Mouse (Mus musculus): ENCODE measurements around the gene Mlx.

Gene Mlx

DNA sequence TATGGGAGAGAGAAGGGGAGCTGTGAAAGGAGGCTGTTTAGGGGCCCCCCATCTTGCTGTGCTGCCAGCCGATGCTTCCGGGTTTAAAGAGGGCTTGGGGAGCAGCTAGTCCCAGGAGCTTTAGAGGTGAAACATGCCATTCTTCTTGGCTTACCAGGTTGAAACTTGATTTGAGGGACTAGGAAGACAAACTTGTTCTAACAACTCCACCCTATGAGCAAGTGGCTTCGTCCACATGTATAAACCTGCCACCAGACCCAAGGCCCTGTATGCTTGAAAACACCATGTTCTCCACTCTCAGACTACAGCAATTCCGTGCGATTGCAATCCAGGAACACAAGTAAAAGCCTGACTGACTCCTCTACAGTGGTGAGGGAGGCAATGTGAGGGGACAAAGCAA is 15.9 kb downstream of the Mlx start:
- no peak for DNase-seq

DNA sequence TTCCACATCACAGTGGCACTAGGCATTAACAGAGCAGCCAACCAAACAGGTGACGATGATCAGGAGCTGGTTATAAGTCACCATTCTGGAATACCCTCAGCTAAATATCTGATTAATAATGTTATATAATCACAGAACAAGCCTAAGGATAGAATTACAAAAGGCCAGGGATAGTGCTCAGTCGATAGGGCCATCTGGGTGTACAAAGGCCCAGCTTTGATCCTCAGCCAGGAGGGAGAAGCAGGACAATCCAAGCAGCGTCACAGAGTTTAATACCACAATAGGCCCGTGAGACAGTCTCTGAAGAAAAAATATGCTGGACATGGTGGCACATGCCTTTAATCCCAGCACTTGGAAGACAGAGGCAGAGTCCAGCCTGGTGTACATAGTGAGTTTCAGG is 22.3 kb downstream of the Mlx start:
- DNase-seq, result no peak

DNA sequence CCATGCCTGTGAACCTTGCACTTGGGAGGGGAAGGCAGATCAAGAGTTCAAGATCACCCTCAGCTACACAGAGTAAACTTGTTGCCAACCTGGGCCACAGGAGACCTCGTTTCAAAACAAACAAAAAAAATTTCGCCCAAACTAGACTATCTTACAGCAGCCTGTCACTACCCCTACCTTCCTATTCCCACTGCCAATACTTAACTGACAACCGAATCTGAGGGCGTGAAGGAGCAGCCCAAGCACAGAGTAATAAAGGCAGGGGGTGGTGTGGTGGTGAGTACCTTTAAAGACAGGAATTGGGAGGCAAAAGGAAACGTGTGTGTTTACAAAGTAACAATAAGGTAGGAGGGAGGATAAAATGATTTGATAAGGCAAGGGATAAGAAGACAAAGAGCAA is 23.6 kb downstream of the Mlx start:
- DNase-seq, result no peak

DNA sequence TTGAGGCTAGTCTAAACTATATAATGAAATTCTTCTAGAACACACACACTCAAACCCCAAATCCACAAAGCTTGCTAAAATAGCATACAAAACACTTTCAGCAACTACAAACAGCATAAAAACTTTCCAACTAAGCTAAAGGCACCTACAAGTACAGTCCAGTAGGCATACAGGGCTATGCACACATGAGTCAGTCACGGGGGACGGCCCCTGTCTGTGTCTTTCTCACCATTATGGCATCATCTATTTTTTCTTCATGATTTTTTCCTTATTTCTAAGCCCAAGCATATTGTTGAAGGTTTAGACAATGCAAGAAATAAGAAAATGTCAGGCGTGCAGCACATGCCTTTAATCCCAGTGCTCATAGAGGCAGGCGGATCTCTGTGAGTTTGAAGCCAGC is 24.1 kb downstream of the Mlx start:
- DNase-seq, result no peak

DNA sequence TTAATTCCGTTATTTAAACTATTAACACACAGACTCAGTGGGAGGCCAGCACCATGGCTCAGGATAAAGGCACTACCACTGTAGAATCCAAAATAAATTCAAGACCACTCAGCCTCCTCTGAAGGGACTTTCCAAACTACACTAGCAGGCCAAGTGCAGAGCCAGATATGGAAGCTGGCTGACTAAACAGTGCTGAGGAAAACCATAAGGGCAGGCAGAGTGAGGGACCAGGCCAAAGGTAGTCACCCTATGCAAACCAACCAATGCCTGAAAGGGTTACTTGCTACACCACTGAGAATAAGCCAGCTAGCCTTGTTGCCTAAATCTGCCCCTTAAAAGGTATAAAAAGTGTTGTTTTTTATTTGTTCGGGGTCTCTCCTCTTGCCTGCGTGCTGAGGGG is 25.1 kb downstream of the Mlx start:
- DNase-seq, result no peak

DNA sequence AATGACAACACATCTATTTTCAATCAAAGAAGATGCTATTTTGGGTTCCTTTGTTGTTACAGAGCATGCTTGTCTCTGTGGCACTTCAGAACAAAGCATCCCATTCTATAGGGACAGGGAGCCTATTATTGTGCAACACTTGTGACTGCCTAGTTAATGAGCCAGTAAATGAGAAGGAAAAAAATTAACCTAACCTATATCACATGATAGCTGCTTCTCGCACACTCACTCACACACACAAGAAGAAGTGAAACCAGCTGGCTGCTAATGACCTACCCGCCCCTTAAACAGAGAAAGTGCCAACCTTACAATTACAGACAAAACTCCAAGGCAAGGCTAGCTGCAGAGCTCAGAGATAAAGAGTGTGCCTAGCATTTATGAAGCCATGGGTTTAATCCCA is 28.5 kb downstream of the Mlx start:
- DNase-seq, result no peak

DNA sequence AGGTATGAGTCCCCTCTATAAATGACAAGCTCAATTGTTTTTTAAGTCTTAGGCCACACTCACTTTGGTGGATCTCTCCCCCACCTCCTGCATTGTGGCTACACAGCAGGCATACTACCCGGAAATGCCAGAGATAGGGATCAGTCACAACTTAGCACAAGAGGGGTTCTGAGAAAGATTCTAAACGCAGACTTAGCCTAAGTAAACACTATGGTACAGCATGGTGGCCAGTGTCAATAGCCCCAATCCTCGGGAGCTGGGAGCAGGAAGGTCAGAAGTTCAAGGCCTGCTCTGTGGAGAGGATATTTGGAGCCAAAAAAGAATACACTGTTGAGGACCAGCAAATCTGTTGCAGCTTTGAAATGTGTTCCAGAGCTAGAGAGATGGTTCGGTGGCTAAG is 31.0 kb downstream of the Mlx start:
- DNase-seq, result no peak

DNA sequence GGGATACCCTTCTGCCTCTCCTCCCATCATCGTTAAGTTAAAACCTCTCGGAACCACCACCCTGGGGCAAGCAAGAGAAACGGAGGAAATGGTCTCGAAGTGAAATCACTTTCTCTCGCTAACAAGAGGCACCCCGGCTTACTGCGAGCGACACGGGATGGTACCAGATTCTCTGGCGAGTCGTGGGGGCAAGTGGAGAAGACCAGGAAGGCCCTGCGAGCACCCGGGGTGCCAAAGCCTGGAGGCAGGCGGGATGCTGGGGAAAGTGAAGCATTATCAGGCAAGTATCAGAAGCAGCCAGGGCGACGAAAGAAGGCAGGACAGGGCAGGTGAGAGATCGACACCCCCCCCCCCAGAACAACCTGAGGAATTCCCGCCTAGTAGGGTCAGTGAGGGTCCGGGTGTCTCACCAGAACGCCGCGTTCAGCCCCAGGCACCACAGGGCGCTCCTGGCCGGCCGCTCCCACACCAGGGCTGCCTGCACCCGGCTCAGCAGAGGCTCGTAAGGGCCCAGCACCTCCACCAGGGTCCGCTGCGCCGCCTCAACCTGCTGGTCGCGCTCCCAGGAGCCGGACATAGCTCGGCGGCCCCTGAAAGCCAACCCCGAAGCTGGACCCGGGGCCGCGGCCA is 32.2 kb downstream of the Mlx start:
- no peak for DNase-seq

DNA sequence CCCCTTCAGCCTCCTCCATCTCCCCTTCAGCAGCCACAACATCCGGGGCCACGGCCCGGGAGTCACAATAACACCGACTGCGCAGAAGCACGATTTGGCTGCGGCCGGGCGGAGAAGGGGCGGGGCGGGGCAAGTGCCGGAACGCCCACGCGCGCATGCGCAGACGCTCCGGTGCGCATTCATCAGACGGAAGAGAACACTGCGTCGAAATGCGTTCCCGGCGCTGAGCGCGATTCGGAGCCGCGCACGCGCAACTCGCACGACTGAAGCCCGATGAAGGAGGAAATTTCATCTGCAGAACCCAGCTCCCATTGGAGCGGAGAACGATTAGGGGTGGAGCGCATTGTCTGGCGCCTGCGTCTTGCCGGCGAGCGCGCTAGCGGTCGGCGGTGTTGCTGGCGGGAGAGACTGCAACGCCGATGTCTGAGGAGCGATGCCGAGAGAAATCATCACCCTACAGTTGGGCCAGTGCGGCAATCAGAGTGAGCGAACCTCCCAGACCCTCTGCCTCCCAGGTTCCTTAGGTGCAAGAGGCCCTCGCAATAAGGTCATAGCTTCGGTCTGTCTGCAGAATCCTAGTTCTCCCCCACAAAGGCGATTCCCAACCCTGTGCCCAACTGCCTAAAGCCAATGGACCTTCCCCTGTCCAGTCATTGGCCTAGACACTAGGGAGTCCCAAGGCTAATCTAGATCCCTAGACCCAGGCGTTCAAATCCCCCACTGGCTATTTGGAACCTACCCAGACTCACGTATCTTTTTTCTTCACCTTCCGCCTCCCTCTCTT is 32.9 kb downstream of the Mlx start, which contains the start of the genes Retreg3 and Tubg1:
Gene Retreg3, minus strand, starts transcription at position 133 of the 784 bp plus-strand sequence.
Gene Tubg1, plus strand, starts transcription at position 178 of the 784 bp plus-strand sequence.
- DNase-seq, result peak; percentile 100

DNA sequence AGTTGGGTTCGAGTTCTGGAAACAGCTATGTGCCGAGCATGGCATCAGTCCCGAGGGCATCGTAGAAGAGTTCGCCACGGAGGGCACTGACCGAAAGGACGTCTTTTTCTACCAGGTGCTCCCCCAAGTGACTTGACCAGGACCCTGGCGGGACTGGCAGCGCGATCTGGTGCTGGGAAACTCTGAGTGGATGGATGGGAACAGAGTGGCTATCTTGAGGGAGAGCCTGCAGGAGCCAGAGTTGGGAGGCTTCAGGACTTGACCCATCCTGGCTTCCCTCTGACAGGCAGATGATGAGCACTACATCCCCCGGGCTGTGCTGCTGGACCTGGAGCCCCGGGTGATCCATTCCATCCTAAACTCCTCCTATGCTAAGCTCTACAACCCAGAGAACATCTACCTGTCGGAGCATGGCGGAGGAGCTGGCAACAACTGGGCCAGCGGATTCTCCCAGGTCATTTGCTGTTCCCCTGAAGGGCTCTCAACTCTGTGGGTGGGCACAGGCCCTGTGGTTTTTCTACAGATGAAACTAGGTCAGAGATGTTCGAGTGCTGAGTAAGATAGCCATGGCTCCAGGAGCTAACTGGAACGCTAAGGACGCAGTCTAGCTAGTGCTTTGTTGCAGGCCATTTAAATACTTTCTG is 33.6 kb downstream of the Mlx start:
- DNase-seq, result peak; percentile 26 to 38

DNA sequence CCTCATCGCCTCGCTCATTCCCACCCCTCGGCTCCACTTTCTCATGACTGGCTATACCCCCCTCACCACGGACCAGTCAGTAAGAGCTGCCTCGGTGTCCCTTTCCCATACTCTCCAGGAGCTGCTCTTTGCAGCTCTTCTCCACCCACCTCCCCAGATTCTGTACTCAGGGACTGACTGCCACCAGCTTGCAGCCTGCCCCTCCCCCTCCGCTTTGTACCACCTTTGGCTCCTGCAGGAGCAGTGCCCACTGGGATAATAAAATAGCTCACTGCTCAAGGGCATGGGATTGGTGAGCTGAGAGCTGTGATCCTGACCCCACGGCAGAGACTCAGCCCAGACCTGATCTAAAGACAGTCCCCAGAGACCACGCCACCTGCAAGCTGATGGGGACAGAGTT is 37.4 kb downstream of the Mlx start:
- peak; percentile 47 to 54 for DNase-seq

DNA sequence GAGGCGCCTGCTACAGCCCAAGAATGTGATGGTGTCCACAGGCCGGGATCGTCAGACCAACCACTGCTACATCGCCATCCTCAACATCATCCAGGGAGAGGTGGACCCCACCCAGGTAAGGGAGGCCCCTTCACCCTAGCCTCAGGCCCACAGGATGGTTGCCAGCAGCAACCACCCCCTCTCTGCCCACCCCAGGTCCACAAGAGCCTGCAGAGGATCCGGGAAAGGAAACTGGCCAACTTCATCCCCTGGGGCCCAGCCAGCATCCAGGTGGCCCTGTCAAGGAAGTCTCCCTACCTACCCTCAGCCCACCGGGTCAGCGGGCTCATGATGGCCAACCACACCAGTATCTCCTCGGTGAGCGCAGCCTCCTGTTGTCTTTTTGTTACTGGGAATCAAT is 37.9 kb downstream of the Mlx start:
- peak in 1 of 2 experiments; percentile 38 for DNase-seq

DNA sequence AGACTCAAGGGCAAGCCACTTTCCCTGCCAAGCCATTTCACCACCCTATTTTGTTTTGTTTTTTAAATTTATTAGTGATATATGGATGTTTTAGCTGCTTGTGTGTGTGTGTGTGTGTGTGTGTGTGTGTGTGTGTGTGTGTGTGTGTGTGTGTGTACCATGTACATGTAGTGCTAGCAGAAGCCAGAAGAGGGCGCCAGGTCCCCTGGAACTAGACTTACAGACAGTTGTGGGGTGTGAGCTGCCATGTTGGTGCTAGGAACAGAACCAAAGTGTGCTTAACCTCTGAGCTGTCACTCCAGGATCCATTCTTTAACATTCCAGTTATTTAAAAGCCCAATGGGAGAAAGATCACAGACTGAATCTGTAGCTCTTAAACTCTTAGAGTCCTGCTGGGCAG is 40.0 kb downstream of the Mlx start:
- DNase-seq, result peak; percentile 49 to 72

DNA sequence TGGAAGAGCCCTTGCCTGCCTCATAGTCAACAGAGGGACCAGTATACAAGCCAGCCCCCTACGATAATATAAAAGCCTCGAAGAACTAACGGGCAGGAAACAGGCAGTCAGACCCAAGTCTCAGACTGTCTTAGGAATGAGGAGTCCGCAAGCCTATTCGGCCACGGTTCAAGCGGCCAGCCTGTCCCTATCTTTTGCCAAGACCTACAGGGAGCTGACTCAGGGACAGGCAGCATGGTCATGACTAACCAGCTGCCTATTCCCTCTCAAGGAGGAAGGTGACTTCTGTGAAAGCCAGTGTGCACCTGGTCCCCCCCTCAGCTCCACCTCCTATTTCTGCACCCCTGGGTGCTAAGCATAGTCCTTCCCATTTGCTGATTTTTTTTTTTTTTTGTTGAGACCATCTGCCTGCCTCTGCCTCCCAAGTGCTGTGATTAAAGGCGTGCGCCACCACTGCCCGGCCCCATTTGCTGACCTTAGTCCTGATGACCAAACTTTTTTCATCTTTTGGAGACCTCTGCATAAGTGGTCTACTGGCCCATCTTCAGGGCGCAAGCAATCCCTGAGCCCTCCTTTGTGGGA is 42.0 kb downstream of the Mlx start:
- peak; percentile 88 to 90 for DNase-seq

DNA sequence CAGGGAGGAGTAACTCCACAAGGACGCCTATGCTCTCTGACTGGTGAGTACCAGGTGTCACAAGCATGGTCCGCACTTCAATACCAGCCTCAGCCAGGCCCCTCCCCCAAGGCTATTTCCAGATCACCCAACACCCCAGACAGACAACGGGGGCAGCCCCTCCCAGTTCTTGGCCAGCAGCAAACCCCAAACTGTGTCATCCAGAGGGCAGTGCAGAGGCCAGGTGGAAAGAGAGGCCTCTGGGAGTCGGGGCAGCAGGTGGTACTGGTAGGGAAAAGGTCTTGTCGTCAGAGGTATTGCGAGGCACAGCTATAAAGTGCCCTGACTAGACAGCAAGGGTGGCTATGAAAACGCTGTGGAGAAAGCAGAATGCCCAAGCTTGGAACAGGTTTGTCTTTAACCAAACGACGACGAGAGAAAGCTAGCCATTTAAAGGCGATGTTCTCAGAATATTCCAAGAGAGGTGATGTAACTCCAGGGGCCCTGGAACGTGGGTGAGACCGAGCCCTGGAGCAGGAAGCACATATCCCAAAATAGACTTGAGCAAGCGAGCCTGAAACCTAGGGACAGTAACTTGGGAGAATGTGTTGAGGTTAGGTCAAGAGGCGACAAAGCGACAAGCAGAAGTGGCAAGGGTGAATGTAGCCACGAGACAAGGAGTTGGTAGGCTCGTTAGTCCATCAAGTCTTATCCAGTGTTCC is 43.1 kb downstream of the Mlx start:
- DNase-seq, result peak; percentile 66 to 67

DNA sequence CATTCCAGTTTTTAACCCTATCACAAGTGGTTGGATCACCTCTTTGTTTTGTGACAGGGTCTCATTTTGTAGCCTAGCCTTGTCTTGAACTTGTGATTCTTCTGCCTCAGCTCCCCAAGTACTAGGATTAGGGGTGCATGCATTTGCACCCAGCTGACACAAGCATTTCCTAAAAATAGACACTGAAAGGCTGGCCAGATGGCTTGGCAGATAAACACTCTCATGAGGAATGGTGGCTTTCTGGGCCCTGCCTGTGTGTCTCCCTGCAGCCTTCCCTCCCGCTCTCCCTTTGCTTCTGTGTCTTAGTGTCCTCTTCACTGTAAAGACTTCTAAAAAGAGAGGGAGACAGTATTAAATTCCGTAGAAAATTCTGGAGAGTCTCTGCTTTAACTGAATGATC is 44.1 kb downstream of the Mlx start:
- DNase-seq, result peak; percentile 75 to 76

DNA sequence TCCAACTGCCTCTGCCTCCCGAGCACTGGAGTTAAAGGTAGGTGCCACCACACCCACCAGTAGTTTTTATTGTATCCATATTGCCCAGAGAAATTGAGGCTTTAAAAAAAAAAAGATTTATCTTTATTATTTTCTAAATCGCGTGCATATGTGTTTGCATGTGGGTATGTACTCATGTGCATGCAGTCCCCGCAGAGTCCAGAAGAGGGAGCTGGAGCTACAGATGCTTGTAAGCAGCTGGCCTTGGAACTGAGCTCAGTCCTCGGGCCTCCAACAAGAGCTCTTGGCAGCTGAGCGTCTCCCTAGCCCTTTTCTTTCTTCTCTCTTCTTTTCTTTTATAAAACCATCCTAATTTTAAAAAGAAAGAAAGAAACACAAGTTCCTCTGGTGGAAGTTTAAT is 44.6 kb downstream of the Mlx start:
- DNase-seq, result peak; percentile 73 to 84

DNA sequence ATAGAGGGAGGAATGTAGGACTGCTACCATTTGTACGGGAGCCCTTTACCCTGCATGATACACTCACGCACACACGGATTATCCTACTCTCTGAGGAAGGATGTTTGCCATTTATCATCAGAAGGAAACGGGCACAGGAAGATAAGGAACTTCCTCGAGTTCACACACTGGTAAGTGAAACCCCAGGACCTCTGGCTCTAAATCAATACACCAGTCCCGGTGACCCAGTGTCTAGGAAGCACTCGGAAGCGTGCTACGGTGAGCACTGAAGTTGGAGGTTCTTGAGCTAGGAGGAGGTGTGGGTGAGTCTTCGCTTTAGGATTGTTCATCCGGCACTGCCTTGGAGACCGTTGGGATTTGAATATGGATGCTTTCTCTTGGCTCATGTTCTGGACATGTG is 46.0 kb downstream of the Mlx start:
- peak; percentile 37 to 39 for DNase-seq

DNA sequence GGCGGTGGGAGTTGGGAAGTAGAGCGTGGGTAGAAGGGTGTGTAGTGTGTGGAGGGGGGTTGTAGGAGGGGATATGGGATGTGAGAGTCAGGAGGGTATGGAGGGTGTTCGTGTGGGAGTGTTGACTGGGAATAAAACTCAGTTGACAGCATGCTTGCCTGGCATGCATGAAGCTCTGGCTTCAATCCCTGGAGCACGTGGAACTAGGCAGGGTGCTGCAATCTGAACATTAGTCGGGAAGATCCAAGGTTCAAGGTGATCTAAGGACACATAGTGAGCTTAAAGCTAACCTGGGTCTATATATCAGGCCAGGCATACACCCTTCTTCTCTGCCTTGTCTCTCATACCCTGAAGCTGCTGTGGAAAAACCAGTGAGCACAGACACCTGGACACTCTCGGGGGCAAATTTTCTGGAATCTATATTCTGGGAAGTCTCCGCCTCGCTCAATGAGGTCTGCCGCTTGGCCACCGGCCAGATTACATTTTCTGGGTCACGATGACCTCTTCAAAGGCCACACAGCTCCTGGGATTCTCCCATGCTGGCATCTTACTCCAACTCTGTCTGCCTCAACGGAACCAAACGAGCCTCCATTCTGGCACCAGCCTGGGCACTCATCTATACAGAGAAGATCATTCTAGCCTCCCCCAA is 47.3 kb downstream of the Mlx start:
- DNase-seq, result peak; percentile 58 to 62

DNA sequence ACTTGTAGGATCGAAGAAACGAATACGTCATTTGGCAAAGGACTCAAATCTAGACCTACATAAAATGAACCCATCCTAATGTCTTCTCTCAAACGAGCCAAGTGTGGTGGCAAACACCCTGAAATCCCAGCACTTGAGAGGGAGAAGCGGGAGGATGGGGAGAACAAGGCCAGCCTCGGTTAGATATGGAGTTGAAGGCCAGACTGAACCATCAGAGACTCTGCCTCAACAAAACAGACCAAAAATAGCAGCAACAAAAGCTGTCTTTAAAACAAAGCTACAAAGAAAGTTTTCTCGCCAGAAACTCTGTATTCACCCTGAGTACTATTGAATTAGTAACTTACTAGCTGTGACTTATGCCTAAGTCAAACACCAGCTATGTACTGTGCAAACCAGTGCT is 49.9 kb downstream of the Mlx start:
- DNase-seq, result no peak

DNA sequence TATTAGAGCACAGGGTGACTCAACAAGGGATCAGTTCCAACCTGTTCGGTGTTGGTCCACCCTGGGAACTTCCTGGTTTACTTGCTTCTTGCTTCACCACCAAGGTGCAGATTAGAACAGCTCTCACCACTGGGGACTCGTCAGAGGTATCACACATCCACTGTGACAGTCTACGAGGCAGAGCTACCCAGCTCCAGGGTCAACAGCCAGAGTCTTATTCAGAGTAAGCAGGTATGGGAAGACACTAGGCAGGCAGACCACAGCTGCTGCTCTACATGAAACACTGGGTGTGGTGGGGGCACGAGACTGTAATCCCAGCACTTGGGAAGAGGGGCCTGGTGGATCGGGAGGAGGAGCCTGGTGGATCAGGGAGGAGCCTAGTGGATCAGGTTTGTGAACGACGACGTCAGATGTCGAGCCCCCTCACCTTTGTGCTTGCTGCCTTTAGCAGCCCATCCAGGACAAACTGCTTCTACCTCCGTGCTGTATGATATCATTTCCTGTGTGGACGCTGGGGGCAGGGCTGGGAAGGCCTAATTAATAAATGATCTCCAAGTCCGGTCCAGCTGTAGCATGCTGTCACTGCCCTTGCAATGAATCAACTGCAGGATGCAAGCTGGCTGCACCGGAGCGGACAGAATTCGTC is 51.6 kb downstream of the Mlx start:
- peak; percentile 55 to 61 for DNase-seq

All from cerebellum, postnatal 10 days (tissue).